Mouse (Mus musculus): Measurements from ENCODE around the gene Pold3.

DNA sequence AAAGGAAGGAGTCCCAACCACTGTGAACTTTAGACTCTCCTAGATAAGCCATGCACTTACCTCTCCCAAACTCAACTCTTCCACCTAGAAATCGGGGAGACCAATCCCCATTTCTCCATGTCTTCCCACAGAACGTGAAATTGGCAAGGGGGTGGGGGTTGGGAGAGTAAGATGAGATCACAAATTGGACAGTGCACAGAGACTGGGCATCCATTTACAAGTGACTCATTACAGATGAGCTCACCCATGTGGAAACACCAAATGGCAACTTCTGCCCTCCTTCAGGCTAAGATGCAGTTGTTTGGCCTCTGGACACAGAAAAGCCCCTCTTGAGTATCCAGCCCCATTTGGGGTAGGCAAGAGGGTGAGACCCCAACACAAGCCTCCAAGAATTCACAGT, 74.9 kb downstream of the Pold3 start:
- no peak for TF ChIP-seq CTCF (IDR thresholded peaks at IDR 0.05; ENCODE audit: low read depth)
- no peak for TF ChIP-seq EP300 (IDR thresholded peaks at IDR 0.05; ENCODE audit: low read depth)

All from liver, embryonic 14.5 days (tissue).